Mouse (Mus musculus): Measurements from ENCODE around the gene Tubb2b.

- no peak for TF ChIP-seq CTCF (IDR thresholded peaks at IDR 0.05; ENCODE audit: insufficient read depth, low read depth, low read length)
- TF ChIP-seq POLR2A (IDR thresholded peaks at IDR 0.05; ENCODE audit: insufficient read depth, low read depth, low read length), result no peak
These were observed 24.9 kb downstream of the Tubb2b start for GRCm38 (mm10) chr13:34105364-34105763.
